Mouse (Mus musculus) thymus, adult 2 months (tissue): Measurements from ENCODE around the gene Herc6.

ENCODE experiments used
- CTCF ChIP-seq: fragments of 200-500 bp; IDR thresholded peaks from 2 replicates; pipeline ENCODE4 v1.5.1; 2012; ENCODE audit warnings: mild to moderate bottlenecking, control low read depth, low read length, moderate library complexity, borderline replicate concordance; ENCODE audit not compliant: control insufficient read depth, poor library complexity, insufficient read depth; ENCODE audit errors: extremely low read depth
- POLR2A ChIP-seq: fragments of 200-500 bp; IDR thresholded peaks from 2 replicates; pipeline ENCODE4 v1.6.1; 2012; ENCODE audit warnings: mild to moderate bottlenecking, low read length, control low read depth, moderate library complexity; ENCODE audit not compliant: control insufficient read depth, poor library complexity, insufficient read depth; ENCODE audit errors: extremely low read depth

GRCm38 (mm10) chr6:57702376-57702742 is 121.6 kb downstream of the Herc6 start, which contains the start of gene Lancl2:
- TF ChIP-seq POLR2A: no peak
- TF ChIP-seq CTCF: no peak
